Mouse (Mus musculus) bone marrow macrophage, adult 2 months (primary cell): ENCODE measurements around the gene Uqcrfs1.

Experiments
- CTCF ChIP-seq: IDR thresholded peaks from 2 replicates; pipeline ENCODE4 v1.5.1; 2012; ENCODE audit warnings: low read depth, mild to moderate bottlenecking, low read length, moderate library complexity
- POLR2A ChIP-seq: IDR thresholded peaks from 2 replicates; pipeline ENCODE4 v1.6.1; 2012; ENCODE audit warnings: mild to moderate bottlenecking, low read depth, low read length, borderline replicate concordance

- TF ChIP-seq CTCF (no peak), POLR2A (no peak)
Measured at GRCm38 (mm10) chr13:30572971-30573370, 27.8 kb upstream of the Uqcrfs1 start.
